Mouse (Mus musculus): ENCODE measurements around the gene Gja3. TPM values are rescaled to one million over a fixed set of nuclear protein-coding genes. Genes with fewer than 3 reads are reported as not detected.
"Not testable (repeated sequence)": the region's sequence is repeated elsewhere in the genome, so short reads cannot be mapped to it uniquely, and the experiment has no call there.

The Gja3 gene
- polyA plus RNA-seq, 1 experiment, result 1.0 TPM

DNA sequence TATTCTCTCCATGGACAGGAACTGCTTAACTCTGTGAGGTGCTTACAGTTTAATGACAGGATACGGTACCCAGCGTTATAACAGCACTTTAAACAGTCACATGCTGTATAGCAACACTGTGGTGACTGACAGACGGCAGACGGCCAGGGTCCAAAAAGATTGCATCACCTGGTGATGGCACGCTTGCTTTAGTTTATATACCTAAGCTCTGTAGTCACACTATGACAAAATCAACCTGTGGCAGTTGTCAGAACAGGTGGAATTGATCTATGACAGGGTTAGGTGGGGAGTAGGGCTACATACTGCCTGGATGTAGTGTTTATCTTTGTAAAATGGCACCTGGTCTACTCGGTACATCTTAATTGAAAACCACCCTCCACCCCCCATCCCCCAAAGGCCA, 14.0 kb downstream of the Gja3 start:
- TF ChIP-seq CTCF (IDR thresholded peaks at IDR 0.05; ENCODE audit: borderline replicate concordance, control insufficient read depth, extremely low read depth, insufficient read depth, low read length, poor library complexity), result no peak
- TF ChIP-seq POLR2A (IDR thresholded peaks at IDR 0.05; ENCODE audit: control insufficient read depth, extremely low read depth, insufficient read depth, low read length, poor library complexity), result no peak
- DNase-seq, result no peak
- Histone ChIP-seq H3K4me3 (ENCODE audit: control insufficient read depth, insufficient read depth, low read length) (no peak overlapping the region), H3K4me1 (replicated peaks; ENCODE audit: control insufficient read depth, insufficient read depth, low read length) (no peaks in the 10 kb centered on the region), H3K27ac (ENCODE audit: control insufficient read depth, insufficient read depth, low read length) (no peak overlapping the region), H3K36me3 (ENCODE audit: control insufficient read depth, insufficient read depth, low read length) (no peaks in the 10 kb centered on the region), H3K27me3 (ENCODE audit: control insufficient read depth, insufficient read depth, low read length) (no peaks in the 10 kb centered on the region; the same call in 1 of the 2 replicates)
- WGBS, result 94% methylated on average over 6 of the region's 6 CpGs

DNA sequence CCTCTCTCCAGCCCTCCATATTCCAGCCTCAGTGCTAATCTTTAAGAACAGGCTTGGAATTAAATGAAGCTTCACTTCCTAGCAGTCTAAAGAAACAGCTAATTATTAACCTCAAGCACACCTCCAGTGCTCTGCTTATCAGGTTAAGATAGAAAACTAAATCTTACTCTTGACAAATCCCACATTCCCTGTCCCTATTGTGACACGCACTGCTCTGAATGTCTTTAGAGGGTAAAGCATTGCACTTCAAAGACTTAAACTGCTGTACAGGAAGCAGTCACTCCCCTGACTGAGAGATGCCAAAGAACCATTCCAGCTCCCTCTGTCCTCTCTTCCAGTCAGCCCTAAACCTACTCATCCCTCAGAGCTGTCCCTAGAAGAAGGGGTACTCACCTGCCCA, 16.5 kb downstream of the Gja3 start:
- Histone ChIP-seq H3K27ac (ENCODE audit: control insufficient read depth, insufficient read depth, low read length) (no peak overlapping the region), H3K4me3 (ENCODE audit: control insufficient read depth, insufficient read depth, low read length) (no peak overlapping the region), H3K36me3 (ENCODE audit: control insufficient read depth, insufficient read depth, low read length) (no peaks in the 10 kb centered on the region), H3K27me3 (ENCODE audit: control insufficient read depth, insufficient read depth, low read length) (no peaks in the 10 kb centered on the region; the same call in 1 of the 2 replicates), H3K4me1 (replicated peaks; ENCODE audit: control insufficient read depth, insufficient read depth, low read length) (no peaks in the 10 kb centered on the region)
- TF ChIP-seq POLR2A (IDR thresholded peaks at IDR 0.05; ENCODE audit: control insufficient read depth, extremely low read depth, insufficient read depth, low read length, poor library complexity) (no peak), CTCF (IDR thresholded peaks at IDR 0.05; ENCODE audit: borderline replicate concordance, control insufficient read depth, extremely low read depth, insufficient read depth, low read length, poor library complexity) (no peak)
- WGBS, result 89% methylated on average over 1 of the region's 1 CpGs
- no peak for DNase-seq

- TF ChIP-seq CTCF (IDR thresholded peaks at IDR 0.05; ENCODE audit: borderline replicate concordance, control insufficient read depth, extremely low read depth, insufficient read depth, low read length, poor library complexity), result no peak
- TF ChIP-seq POLR2A (IDR thresholded peaks at IDR 0.05; ENCODE audit: control insufficient read depth, extremely low read depth, insufficient read depth, low read length, poor library complexity), result no peak
- no peak for DNase-seq
- Histone ChIP-seq H3K27ac (ENCODE audit: control insufficient read depth, insufficient read depth, low read length) (no peak overlapping the region), H3K27me3 (ENCODE audit: control insufficient read depth, insufficient read depth, low read length) (no peaks in the 10 kb centered on the region; the same call in 1 of the 2 replicates), H3K4me1 (replicated peaks; ENCODE audit: control insufficient read depth, insufficient read depth, low read length) (no peaks in the 10 kb centered on the region), H3K4me3 (ENCODE audit: control insufficient read depth, insufficient read depth, low read length) (no peak overlapping the region), H3K36me3 (ENCODE audit: control insufficient read depth, insufficient read depth, low read length) (no peaks in the 10 kb centered on the region)
- 80% methylated on average over 6 of the region's 6 CpGs for WGBS
These were observed 22.9 kb downstream of the Gja3 start for GRCm38 (mm10) chr14:57034926-57035498.

GRCm38 (mm10) chr14:57034135-57034534, 23.8 kb downstream of the Gja3 start:
- Histone ChIP-seq H3K27ac (ENCODE audit: control insufficient read depth, insufficient read depth, low read length) (no peak overlapping the region), H3K4me3 (ENCODE audit: control insufficient read depth, insufficient read depth, low read length) (no peak overlapping the region), H3K27me3 (ENCODE audit: control insufficient read depth, insufficient read depth, low read length) (no peaks in the 10 kb centered on the region; the same call in 1 of the 2 replicates), H3K4me1 (replicated peaks; ENCODE audit: control insufficient read depth, insufficient read depth, low read length) (no peaks in the 10 kb centered on the region), H3K36me3 (ENCODE audit: control insufficient read depth, insufficient read depth, low read length) (no peaks in the 10 kb centered on the region)
- TF ChIP-seq POLR2A (IDR thresholded peaks at IDR 0.05; ENCODE audit: control insufficient read depth, extremely low read depth, insufficient read depth, low read length, poor library complexity), result no peak
- no peak for TF ChIP-seq CTCF (IDR thresholded peaks at IDR 0.05; ENCODE audit: borderline replicate concordance, control insufficient read depth, extremely low read depth, insufficient read depth, low read length, poor library complexity)
- WGBS, result 83% methylated on average over 9 of the region's 9 CpGs
- no peak for DNase-seq

GRCm38 (mm10) chr14:57032850-57033249, 25.1 kb downstream of the Gja3 start:
- TF ChIP-seq CTCF (IDR thresholded peaks at IDR 0.05; ENCODE audit: borderline replicate concordance, control insufficient read depth, extremely low read depth, insufficient read depth, low read length, poor library complexity) (no peak), POLR2A (IDR thresholded peaks at IDR 0.05; ENCODE audit: control insufficient read depth, extremely low read depth, insufficient read depth, low read length, poor library complexity) (no peak)
- no peaks in the 10 kb centered on the region for H3K36me3 ChIP-seq (ENCODE audit: control insufficient read depth, insufficient read depth, low read length)
- DNase-seq, result no peak
- H3K27me3 ChIP-seq (ENCODE audit: control insufficient read depth, insufficient read depth, low read length), result no peaks in the 10 kb centered on the region; the same call in 1 of the 2 replicates
- 52% methylated on average over 3 of the region's 3 CpGs for WGBS
- H3K4me1 ChIP-seq (replicated peaks; ENCODE audit: control insufficient read depth, insufficient read depth, low read length), result no peaks in the 10 kb centered on the region
- no peak overlapping the region for H3K4me3 ChIP-seq (ENCODE audit: control insufficient read depth, insufficient read depth, low read length)
- no peak overlapping the region for H3K27ac ChIP-seq (ENCODE audit: control insufficient read depth, insufficient read depth, low read length)

DNA sequence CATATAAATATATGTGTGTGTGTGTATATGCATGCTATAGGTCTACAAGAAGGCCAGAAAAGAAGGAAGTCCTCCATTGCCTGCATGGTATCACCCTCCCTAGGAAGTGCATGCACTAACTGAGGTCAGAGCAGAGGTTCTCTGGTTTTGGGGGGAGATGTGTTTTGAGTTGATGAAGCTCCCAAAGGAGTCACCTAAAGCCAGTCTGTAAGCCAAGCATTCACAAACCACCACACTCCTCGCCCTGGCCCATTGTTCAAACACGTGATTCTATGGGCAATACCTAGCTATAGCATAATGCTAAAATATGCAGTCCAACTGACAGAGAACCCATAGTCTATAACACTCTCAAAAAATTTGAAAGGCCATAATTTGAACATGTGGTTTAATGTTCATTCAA, 39.5 kb downstream of the Gja3 start:
- H3K27ac ChIP-seq (ENCODE audit: control insufficient read depth, insufficient read depth, low read length), result no peak overlapping the region
- H3K36me3 ChIP-seq (ENCODE audit: control insufficient read depth, insufficient read depth, low read length), result no peaks in the 10 kb centered on the region
- no peaks in the 10 kb centered on the region for H3K4me1 ChIP-seq (replicated peaks; ENCODE audit: control insufficient read depth, insufficient read depth, low read length)
- H3K27me3 ChIP-seq (ENCODE audit: control insufficient read depth, insufficient read depth, low read length), result no peaks in the 10 kb centered on the region
- H3K4me3 ChIP-seq (ENCODE audit: control insufficient read depth, insufficient read depth, low read length), result no peak overlapping the region
- 89% methylated on average over 2 of the region's 2 CpGs for WGBS
- no peak for DNase-seq
- TF ChIP-seq CTCF (IDR thresholded peaks at IDR 0.05; ENCODE audit: borderline replicate concordance, control insufficient read depth, extremely low read depth, insufficient read depth, low read length, poor library complexity), result no peak
- TF ChIP-seq POLR2A (IDR thresholded peaks at IDR 0.05; ENCODE audit: control insufficient read depth, extremely low read depth, insufficient read depth, low read length, poor library complexity), result no peak

- H3K4me1 ChIP-seq (replicated peaks; ENCODE audit: control insufficient read depth, insufficient read depth, low read length); H3K27ac ChIP-seq (ENCODE audit: control insufficient read depth, insufficient read depth, low read length); DNase-seq; H3K27me3 ChIP-seq (ENCODE audit: control insufficient read depth, insufficient read depth, low read length); H3K4me3 ChIP-seq (ENCODE audit: control insufficient read depth, insufficient read depth, low read length); H3K36me3 ChIP-seq (ENCODE audit: control insufficient read depth, insufficient read depth, low read length): not testable (repeated sequence)
These were observed 41.1 kb downstream of the Gja3 start for GRCm38 (mm10) chr14:57016806-57017205.

All from thymus, adult 2 months (tissue).